Mouse (Mus musculus) heart, postnatal 0 days (tissue): ENCODE results near the gene Ms4a15.

Source experiments
- CTCF ChIP-seq: IDR thresholded peaks from 2 replicates; pipeline ENCODE4 v1.5.1; 2016; ENCODE audit warnings: antibody characterized with exemption, control low read depth, low read depth
- EP300 ChIP-seq: IDR thresholded peaks from 2 replicates; pipeline ENCODE4 v1.6.1; 2016; ENCODE audit warnings: antibody characterized with exemption, low read depth

DNA sequence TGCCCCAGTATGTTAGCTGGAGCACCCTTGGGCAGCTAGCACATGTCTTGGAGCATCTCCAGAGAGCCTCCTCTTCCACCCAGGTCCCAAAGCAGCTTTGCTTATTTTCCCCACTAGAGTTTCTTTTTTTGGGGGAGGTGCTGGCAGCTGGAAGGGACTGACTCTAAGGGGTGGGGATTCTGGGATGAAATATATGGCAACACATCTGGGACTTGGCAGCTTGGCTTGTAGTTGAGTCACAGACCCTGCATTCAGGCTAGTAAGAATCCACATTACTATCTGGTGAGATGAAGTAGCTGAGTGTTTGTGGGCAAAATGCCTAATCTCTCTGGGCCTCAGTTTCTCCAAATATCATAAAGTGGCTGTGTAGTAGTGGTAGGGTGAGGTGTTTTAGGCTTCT, 1.1 kb downstream of the Ms4a15 start:
- no peak for TF ChIP-seq CTCF
- TF ChIP-seq EP300, result no peak
